Mouse (Mus musculus): ENCODE data around the gene Xpnpep1. TPM values are rescaled to one million over a fixed set of nuclear protein-coding genes. Genes with fewer than 3 reads are reported as not detected.

Gene Xpnpep1
- total RNA-seq, 2 experiments from 2014 or later, result 52.5 to 57.8 TPM

DNA sequence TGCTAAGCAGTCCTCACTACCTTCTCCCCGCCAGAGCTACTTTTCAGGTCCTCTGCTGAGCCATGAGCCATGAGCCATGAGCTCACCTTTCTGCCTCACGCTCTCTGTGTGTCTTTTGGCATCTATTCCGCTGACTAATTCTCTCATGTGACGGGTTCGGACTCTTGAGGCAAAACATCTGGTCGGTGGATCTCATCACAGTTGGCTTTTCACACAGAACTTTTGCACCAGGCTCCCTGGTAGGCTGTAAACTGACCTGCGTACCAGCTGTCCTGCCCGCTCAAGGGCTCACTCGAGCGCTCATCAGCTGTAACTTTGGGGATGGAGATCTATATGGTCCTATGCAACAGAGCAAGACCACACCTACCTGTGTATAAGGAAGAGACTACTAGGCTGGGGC, 26.9 kb upstream of the Xpnpep1 start:
- no peak for ATAC-seq (ENCODE audit: poor library complexity, severe bottlenecking)

DNA sequence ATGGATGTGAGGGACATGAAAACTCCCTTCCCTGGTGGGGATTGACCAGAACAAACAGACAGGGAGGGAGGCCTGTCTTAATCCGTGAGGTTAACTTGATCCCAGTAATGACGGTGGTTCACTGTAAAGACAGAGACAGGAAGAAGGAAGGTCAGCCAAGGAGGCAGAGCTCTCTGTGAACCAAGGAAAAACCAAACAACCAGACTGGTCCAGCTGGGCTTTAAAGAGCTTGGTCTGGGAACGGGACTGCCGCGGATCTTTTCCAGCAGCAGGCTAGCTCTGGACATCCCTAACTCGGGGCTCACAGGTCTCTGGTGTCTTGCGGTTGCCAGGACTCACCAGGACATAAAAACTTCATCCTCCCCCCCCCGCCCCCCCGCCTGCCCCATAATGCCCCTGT, 26.5 kb upstream of the Xpnpep1 start:
- no peak for ATAC-seq (ENCODE audit: poor library complexity, severe bottlenecking)

DNA sequence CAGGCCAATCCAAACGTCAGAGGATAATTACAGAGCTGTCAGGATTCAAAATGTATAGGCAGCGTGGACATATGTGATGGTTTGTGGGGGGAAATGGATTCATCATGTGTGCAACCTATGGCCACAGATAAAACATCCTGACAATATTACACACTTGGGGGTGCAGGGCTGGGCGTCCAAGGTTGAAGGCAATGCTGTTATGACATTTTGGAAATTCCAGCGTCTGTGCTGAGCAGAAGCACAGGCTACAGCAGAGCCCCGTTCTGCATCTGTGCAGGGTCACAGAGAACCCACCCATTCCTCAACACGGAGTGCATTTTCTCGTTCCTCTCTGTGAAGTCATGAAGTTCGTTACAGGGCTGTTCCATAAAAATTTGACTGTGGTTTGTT, 25.0 kb upstream of the Xpnpep1 start:
- no peak for ATAC-seq (ENCODE audit: poor library complexity, severe bottlenecking)

DNA sequence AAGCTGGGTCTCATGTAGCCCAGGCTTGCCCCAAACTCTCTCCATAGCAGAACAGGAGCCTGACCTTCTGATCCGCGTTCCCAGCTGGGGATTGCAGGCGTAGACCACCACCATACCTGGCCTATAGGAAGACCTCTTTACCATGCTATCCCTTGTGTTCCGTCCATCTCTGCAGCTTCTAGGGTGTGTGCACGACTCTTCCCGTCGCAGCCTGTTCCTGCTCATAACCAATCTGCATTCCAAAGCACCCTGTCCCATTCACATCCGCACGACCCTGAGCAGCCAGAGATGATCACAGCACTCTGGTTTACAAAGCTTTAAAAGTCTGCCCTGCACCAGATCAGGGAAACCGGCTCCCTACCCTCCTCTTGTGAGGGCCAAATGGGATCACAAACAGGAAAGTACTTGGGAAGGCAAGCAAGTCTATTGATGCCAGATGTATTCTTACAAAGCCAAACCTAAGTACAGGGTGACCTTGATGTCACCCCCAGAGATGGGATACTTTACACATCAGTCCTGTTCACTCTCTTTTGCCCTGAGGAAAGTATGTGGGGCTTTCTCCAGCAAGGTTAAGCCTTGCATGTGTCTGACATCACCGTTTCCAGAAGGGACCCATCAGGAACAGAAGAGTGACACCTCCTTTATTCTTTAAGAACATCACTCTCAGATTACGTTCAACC, 24.4 kb upstream of the Xpnpep1 start:
- no peak for ATAC-seq (ENCODE audit: poor library complexity, severe bottlenecking)

DNA sequence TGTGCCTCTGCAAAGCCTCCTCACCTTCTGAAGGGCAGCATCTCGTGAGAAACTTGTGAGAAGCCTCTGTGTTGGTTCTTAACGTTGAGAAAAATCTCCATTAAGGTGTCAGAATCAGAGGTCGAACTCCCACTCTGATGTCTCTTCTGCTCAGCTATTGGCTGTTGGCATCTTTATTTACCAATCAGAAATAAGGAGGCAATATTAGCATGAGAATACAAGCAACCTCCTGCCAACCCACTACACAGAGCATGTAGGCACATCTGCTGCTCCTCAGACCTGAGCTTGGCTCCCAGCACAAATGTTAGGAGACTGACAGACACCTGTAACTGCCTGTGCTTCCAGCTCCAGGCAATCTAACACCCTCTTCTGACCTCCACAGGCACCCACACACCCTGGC, 22.0 kb upstream of the Xpnpep1 start:
- ATAC-seq (ENCODE audit: poor library complexity, severe bottlenecking), result no peak

DNA sequence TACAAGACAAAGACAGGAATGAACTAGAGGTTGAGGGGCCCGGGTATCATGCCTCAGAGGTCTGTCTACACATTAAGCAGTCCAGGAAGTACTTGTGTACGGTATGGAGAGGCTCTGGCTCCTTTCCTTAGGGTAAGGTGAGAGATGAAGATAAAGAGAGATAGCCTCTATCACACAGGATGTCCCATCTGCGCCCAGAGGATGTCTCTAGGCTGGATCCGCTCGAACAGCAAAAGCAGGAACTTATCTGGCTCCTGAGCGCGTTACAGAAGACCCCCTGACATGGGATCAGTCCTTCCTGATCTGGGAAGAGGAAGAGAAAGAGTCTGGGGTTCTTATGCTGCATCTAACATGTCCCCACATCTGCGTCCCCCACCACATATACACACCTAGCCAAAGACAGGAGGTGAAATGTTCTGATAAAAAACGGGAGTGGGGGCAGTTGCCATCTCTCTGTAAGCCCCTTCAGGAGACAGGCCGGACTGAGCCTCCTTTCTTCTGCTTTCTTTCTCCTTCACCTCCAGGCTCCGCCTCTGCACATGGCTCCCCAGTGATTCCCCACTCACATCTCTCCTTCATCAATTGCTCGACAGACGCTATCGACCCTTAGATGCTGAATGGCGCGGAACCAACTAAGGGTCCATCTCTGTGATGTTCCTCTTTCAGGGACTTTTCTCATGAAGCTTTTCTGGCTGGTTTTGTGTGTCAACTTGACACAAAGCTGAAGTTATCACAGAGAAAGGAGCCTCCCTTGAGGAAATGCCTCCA, 19.5 kb upstream of the Xpnpep1 start:
- no peak for ATAC-seq (ENCODE audit: poor library complexity, severe bottlenecking)

DNA sequence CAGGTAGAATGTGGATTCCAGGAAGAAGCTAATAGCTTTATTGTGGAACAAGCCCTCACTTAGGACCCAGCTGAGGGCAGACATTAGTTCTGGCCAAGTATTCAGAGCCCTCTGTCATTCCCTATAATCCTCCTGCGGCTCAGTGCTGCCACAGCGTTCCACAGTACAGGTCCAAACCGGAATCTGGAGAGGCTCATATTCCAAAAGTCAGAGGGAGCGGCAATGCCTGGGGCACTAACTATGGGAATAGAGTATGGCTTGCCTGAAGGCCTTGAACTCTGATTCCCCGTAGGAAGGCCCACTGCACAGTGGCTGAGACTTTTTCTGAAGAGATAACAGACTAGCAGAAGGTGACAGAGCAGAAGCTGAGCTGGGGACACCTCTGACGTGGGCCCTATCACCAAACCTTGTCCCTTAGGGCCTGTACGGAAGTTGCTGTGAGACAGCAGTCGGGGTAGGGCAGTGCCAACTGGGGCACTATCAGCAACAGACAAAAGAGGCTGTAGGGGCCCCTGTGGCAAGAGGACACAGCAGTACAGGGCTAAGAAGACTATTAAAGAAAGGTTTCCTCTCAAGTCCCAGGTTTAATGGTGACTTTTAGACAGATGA, 18.8 kb upstream of the Xpnpep1 start:
- ATAC-seq (ENCODE audit: poor library complexity, severe bottlenecking), result peak; percentile 51

DNA sequence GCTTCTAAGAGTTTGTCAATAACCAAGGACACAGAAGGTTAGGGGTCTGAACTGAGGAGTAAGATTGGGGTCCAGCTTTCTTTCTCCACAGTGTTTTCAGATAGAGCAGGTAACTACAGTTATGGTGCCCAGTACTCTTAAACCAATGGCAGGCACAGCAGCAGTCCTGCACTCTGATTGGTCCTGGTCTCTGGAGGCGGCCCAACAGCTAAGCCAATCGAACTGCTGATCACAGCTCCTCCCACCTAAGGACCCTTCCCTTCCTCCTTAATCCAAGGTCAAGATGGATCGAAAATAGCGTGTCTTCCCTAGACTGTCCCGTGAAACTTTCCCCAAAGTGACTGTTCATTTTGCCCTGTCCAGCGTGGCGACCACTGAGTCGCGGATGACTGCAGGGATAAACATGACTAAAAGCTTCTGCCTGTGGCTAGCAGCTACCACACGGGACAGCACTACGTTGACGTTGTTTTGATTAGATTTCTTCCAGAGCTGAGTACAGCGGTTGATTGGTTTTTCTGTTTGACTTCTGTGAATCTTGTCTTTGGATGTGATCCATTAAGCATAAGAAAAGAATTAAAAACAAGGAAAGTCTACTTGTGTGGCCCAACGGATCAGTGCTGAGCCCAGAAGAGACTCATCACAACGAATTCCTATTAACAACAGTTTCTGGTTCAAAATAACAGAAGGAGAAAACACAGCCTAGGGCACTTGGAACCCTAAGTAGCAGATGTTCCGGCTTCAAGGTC, 18.1 kb upstream of the Xpnpep1 start:
- ATAC-seq (ENCODE audit: poor library complexity, severe bottlenecking), result no peak

DNA sequence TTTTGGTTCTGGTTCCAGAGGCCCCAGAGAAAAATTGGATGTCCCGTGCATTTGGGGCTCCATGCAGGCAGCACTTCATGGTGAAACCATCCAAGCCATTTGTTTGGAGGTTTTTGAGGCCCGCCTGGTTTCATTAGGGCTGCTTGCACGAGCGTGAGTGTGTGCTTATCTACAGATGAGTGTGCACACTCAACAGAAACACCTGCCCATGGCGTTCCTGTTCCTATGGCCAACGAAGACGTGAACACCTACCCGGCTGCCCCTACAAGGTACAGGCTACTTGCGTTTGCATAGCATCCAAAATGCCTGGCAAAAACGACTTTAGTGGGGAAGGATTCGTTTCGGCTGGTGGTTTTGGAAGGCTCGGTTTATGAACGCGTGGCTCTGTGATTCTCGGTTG, 13.3 kb upstream of the Xpnpep1 start:
- no peak for ATAC-seq (ENCODE audit: poor library complexity, severe bottlenecking)

DNA sequence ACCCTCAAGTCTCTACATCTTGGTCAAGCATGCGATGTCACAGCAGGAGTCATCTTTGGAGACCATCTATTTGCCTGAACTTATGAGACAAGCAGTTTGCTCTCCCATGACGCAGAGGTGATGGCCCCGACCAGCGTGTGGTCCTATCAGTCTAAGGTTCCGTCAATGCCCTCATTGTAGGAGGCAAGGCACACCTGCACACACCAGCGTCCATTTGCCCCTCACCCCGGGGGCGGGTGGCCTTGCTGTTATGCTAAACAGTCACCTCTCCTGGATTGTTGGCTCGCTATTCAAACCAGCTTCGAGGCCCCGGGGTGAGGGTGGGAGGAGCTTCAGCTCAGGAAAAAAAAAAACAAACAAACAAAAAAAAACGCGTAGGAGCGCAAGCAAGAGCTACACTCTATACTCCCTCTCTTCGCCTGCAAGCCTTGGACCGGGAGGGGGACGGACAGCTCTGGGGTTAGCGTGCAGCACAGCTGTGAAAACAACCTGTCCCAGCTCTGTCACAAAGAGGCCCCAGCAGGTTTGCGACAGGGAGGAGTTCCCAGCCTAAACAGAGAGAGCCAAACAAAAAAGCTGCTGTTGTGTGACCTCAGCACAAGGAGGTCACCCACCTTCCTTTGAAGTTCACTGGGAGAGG, 12.1 kb upstream of the Xpnpep1 start:
- ATAC-seq (ENCODE audit: poor library complexity, severe bottlenecking), result no peak

DNA sequence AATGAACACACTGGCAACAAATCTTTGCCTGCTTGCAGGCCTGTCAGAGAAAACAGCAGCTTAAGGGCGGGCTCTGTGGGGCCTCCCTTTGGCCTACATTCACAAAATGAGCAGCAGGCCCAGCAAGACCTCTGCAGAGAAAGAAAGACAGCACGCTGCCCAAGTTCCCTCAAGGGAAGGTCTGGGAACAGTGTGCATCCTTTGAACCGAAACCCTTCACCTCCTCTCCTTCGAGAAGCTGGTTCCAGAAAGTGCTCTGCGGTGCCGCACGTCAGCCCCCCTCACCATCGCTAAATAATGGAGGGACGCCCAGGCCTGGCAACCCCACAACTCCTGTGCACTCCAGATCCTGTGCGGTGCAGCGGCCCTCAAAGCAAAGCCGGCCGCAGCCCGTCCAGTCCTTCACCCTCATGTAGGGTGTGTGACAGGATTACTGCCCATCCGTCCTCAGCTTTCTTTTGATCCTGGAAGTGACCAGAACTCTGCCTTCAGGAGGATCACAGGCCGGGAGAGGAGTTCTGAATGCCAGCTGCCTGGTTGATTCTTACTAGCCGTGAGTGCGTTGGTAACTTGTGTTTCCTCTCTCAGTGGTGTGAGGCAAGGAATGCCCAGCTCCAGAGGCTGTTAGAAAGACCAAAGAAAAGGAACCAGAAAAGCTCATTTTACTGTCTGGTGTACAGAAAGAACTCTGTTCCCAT, 11.4 kb upstream of the Xpnpep1 start:
- no peak for ATAC-seq (ENCODE audit: poor library complexity, severe bottlenecking)

DNA sequence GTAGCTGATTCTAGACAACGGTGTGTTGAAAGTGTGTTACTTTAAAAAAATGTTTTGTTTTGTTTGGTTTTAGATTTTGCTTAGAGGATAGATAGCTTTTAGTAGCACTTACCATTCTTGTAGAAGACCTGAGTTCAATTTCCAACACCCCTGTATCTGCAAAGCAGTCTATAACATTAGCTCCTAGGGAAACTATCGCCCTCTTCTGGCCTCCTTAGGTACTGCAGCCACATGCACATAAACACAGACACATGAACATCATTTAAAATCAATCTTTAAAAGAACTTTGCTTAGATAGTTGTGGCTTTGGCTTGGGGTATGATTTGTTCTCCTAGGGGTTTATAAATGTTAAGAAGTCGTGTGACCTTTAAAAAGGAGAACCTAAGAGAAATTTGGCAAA, 10.1 kb upstream of the Xpnpep1 start:
- ATAC-seq (ENCODE audit: poor library complexity, severe bottlenecking), result no peak

DNA sequence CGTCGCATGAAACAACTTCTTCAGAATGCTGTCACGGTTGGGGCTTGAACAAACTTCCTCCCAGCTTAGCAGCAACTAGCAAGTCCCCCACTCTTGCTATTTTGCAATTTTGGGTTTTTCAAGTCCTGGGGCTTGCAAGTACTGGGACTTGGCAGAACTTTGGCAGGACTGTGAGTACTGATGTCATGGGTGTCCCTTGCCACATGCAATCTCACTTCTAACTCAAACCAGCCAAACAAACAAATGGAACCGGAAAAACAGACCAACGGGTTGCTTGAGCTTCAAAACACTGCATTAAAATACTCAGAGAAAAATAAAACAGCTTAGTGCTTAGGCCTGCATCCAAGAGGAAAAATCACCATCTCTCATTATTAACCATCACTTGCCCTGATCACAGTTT, 7.2 kb upstream of the Xpnpep1 start:
- ATAC-seq (ENCODE audit: poor library complexity, severe bottlenecking), result no peak

DNA sequence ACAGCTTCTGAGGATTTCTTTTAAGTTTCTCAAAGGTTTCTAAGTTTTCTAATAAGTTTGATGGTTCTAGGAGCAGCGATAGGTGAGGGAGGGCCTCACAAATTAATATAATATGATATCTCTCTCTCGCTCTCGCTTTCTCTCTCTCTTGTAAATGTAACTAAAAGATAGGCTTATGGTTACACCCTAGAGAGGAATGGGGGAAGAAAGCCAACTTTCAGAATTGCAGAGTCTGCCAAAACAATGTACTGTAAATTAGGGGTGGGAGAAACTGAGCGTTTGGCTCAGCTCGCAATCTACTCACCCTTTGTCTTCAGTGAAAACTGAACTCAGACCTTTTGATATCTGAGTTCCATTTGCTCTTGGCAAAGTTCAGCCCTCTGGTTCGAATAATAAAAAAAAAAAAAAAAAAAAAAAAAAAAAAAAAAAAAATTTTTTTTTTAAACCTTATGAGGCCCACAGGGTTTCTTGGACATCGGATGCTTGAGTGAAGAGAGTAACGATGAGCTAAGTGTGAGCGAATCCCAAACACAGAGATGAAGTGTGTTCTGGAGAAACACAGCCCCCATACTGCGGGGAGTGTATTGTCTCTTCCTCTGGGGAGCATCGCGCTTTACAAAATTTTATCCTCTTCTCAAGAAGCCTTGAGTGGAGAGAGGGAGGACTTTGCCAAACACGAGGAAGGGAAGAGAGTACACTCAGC, 3.6 kb upstream of the Xpnpep1 start:
- ATAC-seq (ENCODE audit: poor library complexity, severe bottlenecking), result no peak

DNA sequence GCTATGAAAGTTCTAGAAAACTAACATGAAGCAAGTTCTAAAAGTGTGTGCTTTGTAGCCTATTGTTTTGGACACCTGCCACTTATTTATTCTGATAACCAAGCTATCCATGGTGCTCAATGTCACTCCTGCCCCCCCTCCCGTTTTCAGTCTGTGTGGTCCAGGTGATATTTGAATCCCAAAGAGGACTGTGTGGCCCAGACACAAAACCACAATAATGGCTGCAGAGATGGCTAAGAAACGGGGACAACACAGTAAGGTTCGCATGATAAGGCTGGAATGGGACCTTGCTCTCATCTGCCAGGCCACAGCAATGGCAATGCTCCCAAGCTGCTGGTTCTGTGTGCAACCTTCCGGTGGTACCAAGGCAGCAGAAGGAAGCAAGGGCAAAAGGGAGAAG, 1.6 kb upstream of the Xpnpep1 start:
- no peak for ATAC-seq (ENCODE audit: poor library complexity, severe bottlenecking)

DNA sequence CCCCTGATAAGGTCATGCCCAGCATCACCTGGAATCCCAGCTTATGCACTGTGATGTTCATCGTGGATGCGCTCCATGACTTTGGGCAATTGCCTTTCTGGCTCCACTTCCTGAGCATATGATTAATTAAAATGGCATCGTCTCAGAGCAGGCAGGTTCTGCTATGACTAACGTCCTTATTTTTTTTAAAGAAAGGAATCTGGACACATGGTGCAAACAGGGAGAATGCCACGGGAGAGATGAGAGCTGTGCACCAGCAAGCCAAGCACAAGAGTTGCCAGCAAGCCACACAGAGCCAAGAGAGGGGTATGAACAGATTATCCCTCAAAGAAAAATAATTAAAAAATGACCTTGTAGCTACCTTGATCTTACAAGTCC, 1.1 kb upstream of the Xpnpep1 start:
- no peak for ATAC-seq (ENCODE audit: poor library complexity, severe bottlenecking)

DNA sequence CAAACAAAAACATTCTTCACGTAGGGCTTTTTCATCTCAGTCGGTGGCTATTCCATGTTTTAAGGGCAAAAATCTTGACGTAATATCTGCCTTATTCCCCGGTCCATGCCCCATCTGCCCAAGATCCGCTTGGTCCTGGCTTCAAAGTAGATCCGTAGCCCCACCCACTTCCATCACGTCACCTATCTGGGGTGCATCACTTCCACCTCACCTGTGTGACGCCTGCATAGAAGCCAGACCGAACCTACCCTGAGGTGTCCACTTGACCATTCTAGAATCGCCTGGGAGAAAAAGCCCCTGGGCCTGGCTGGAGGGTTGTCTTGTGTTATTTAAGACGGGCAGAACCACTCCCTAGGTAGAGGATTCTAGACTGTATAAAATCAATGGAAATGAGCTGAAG, 924 bp downstream of the Xpnpep1 start:
- no peak for ATAC-seq (ENCODE audit: poor library complexity, severe bottlenecking)

DNA sequence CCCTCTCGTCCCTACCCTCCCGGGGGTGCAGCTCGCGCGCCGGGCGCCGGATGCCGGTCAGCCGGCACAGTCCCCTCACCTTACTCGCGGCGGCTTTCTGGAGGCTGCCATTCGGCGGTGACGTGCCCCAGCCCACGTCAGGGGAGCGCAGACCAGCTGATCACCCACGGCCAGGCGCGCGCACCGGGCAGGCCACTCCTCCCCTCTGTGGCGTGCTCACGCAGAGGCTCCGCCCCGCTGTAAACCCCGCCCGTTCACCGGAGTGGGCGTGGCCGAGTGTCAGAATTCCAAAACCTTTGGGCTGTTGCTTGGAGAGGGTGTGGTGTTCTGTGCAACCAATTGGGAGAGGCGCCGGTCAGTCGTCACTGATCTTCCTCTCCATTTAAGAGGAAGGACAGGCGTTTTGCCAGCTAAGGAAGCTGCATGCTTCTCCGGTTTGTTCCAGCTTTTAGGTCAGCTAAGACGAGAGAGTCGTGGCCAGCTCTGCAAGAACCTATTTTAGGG, 1.5 kb downstream of the Xpnpep1 start:
- ATAC-seq (ENCODE audit: poor library complexity, severe bottlenecking), result peak; percentile 97

DNA sequence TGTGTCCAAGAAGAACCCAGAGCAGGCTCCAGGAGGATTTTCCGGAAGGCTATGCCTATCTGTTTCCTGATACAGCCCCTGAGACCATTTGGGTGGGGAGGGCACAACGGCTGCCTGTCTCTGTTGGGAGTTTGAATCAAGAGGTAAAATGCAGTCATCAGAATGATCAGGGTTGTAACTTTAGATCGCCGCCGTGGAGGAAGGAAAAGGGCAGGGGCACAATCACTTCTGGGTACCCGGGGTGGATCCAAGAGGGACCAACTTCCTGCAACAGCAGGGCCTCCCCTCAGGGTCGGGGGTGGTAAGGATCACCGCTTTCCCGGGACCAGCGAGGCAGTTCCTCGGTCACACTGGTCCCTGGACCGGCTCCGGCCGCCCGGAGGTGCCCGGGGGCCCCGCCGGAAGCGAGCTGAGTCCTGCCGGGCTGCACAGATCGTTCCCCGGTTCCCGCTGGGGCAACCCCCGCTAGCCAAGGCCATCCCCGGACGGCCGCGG, 2.0 kb downstream of the Xpnpep1 start:
- ATAC-seq (ENCODE audit: poor library complexity, severe bottlenecking), result peak; percentile 26
